Mouse (Mus musculus): ENCODE results near the gene Atp6v0b.
A peak's percentile ranks its signal among the peaks of the same experiment; 100 is the strongest.

Gene Atp6v0b

GRCm38 (mm10) chr4:117871787-117872186 lies 15.3 kb downstream of the Atp6v0b start:
- no peak for DNase-seq (ENCODE audit: low spot score)

- DNase-seq (ENCODE audit: low spot score), result no peak
Observed at GRCm38 (mm10) chr4:117870437-117870836, 16.7 kb downstream of the Atp6v0b start.

- DNase-seq (ENCODE audit: low spot score), result no peak
Observed at GRCm38 (mm10) chr4:117869317-117869716, 17.8 kb downstream of the Atp6v0b start.

- DNase-seq (ENCODE audit: low spot score), result peak; percentile 67
Observed at GRCm38 (mm10) chr4:117867823-117868222, 19.3 kb downstream of the Atp6v0b start.

GRCm38 (mm10) chr4:117867000-117867399 lies 20.1 kb downstream of the Atp6v0b start:
- DNase-seq (ENCODE audit: low spot score), result no peak

GRCm38 (mm10) chr4:117866083-117866482 lies 21.1 kb downstream of the Atp6v0b start:
- DNase-seq (ENCODE audit: low spot score), result peak; percentile 87

- DNase-seq (ENCODE audit: low spot score), result no peak
Observed at GRCm38 (mm10) chr4:117862823-117863222, 24.3 kb downstream of the Atp6v0b start.

- DNase-seq (ENCODE audit: low spot score), result no peak
Observed at GRCm38 (mm10) chr4:117860570-117860969, 26.6 kb downstream of the Atp6v0b start.

GRCm38 (mm10) chr4:117858794-117859193 lies 28.3 kb downstream of the Atp6v0b start:
- peak; percentile 74 for DNase-seq (ENCODE audit: low spot score)

- DNase-seq (ENCODE audit: low spot score), result no peak
Observed at GRCm38 (mm10) chr4:117855146-117855545, 32.0 kb downstream of the Atp6v0b start.

GRCm38 (mm10) chr4:117852152-117852868 lies 34.8 kb downstream of the Atp6v0b start:
- no peak for DNase-seq (ENCODE audit: low spot score)

- DNase-seq (ENCODE audit: low spot score), result no peak
Observed at GRCm38 (mm10) chr4:117850871-117851270, 36.3 kb downstream of the Atp6v0b start.

- no peak for DNase-seq (ENCODE audit: low spot score)
Observed at GRCm38 (mm10) chr4:117850176-117850575, 37.0 kb downstream of the Atp6v0b start.

GRCm38 (mm10) chr4:117849506-117849905 lies 37.6 kb downstream of the Atp6v0b start:
- DNase-seq (ENCODE audit: low spot score), result no peak

GRCm38 (mm10) chr4:117849063-117849462 lies 38.1 kb downstream of the Atp6v0b start:
- no peak for DNase-seq (ENCODE audit: low spot score)

- DNase-seq (ENCODE audit: low spot score), result no peak
Observed at GRCm38 (mm10) chr4:117847011-117847410, 40.1 kb downstream of the Atp6v0b start.

- no peak for DNase-seq (ENCODE audit: low spot score)
Observed at GRCm38 (mm10) chr4:117846261-117846660, 40.9 kb downstream of the Atp6v0b start.

- no peak for DNase-seq (ENCODE audit: low spot score)
Observed at GRCm38 (mm10) chr4:117845316-117845715, 41.8 kb downstream of the Atp6v0b start.

- no peak for DNase-seq (ENCODE audit: low spot score)
Observed at GRCm38 (mm10) chr4:117844467-117844866, 42.7 kb downstream of the Atp6v0b start.

GRCm38 (mm10) chr4:117843101-117843500 lies 44.0 kb downstream of the Atp6v0b start:
- no peak for DNase-seq (ENCODE audit: low spot score)

GRCm38 (mm10) chr4:117841566-117841965 lies 45.6 kb downstream of the Atp6v0b start:
- DNase-seq (ENCODE audit: low spot score), result no peak

- no peak for DNase-seq (ENCODE audit: low spot score)
Observed at GRCm38 (mm10) chr4:117840821-117841220, 46.3 kb downstream of the Atp6v0b start.

GRCm38 (mm10) chr4:117839366-117839765 lies 47.8 kb downstream of the Atp6v0b start:
- no peak for DNase-seq (ENCODE audit: low spot score)

GRCm38 (mm10) chr4:117837271-117837670 lies 49.9 kb downstream of the Atp6v0b start:
- DNase-seq (ENCODE audit: low spot score), result no peak
